Mouse (Mus musculus) MEL (cell line): Measurements from ENCODE around the gene Slc5a6. TPM values are rescaled to one million over a fixed set of nuclear protein-coding genes. Genes with fewer than 3 reads are reported as not detected.
A peak's percentile ranks its signal among the peaks of the same experiment; 100 is the strongest.

ENCODE experiments used
- DNase-seq: peaks from one replicate; pipeline ENCODE4 v3.0.0; 2011; ENCODE audit warnings: low read depth, low spot score
- H3K27ac ChIP-seq: 2 replicates; pipeline ENCODE4 v1.5.1; 2012; ENCODE audit warnings: low read depth, mild to moderate bottlenecking, control low read depth, low read length, moderate library complexity; ENCODE audit not compliant: control insufficient read depth
- H3K27me3 ChIP-seq, 2 experiments: fragments of 150-350 bp in 1 of 2; sonication (generic) in 1 of 2; 2 replicates each; pipeline ENCODE4 v1.6.1; 2012; ENCODE audit warnings: low read length in 2 of 2, mild to moderate bottlenecking in 2 of 2, improper control_type of control experiment in 1 of 2, moderate library complexity in 1 of 2; ENCODE audit not compliant: insufficient read depth in 2 of 2, control insufficient read depth in 1 of 2
- H3K36me3 ChIP-seq, 2 experiments: 2 replicates each; pipeline ENCODE4 v1.6.1; 2012 to 2014; ENCODE audit warnings: low read length in 2 of 2, improper control_type of control experiment in 1 of 2, inconsistent platforms in 1 of 2, mild to moderate bottlenecking in 1 of 2; ENCODE audit not compliant: insufficient read depth in 2 of 2, control insufficient read depth in 1 of 2
- H3K4me1 ChIP-seq, 2 experiments: fragments of 150-350 bp in 1 of 2; sonication (generic) in 1 of 2; 2 replicates each; pipeline ENCODE4 v1.6.1; 2012; ENCODE audit warnings: low read length in 2 of 2, improper control_type of control experiment in 1 of 2, mild to moderate bottlenecking in 1 of 2; ENCODE audit not compliant: insufficient read depth in 2 of 2, control insufficient read depth in 1 of 2
- H3K4me3 ChIP-seq, 2 experiments: fragments of 150-350 bp in 1 of 2; sonication (generic) in 1 of 2; 2 replicates each; pipeline ENCODE4 v1.5.1; 2012; ENCODE audit warnings: low read depth in 2 of 2, low read length in 2 of 2, mild to moderate bottlenecking in 2 of 2, moderate library complexity in 2 of 2, control low read depth in 1 of 2, improper control_type of control experiment in 1 of 2; ENCODE audit not compliant: control insufficient read depth in 1 of 2, insufficient read depth in 1 of 2
- H3K79me2 ChIP-seq: 2 replicates; pipeline ENCODE4 v1.6.1; 2012; ENCODE audit warnings: mild to moderate bottlenecking, low read length, moderate library complexity; ENCODE audit not compliant: control insufficient read depth, poor library complexity, insufficient read depth
- H3K9ac ChIP-seq: 2 replicates; pipeline ENCODE4 v1.6.1; 2012; ENCODE audit warnings: low read depth, mild to moderate bottlenecking, control low read depth, low read length, moderate library complexity; ENCODE audit not compliant: control insufficient read depth, poor library complexity, severe bottlenecking
- H3K9me3 ChIP-seq: fragments of 150-350 bp; sonication (generic); replicated peaks from 2 replicates; pipeline ENCODE4 v1.6.1; 2012; ENCODE audit warnings: mild to moderate bottlenecking, low read length, improper control_type of control experiment, moderate library complexity; ENCODE audit not compliant: insufficient read depth
- BHLHE40 ChIP-seq: IDR thresholded peaks from 2 replicates; pipeline ENCODE4 v1.6.1; 2012; ENCODE audit warnings: low read depth, mild to moderate bottlenecking, inconsistent platforms, low read length, improper control_type of control experiment, borderline replicate concordance
- CHD1 ChIP-seq: IDR thresholded peaks from 2 replicates; pipeline ENCODE4 v1.6.1; 2012; ENCODE audit warnings: low read depth, mild to moderate bottlenecking, inconsistent platforms, low read length, improper control_type of control experiment
- CHD2 ChIP-seq: IDR thresholded peaks from 2 replicates; pipeline ENCODE4 v1.6.1; 2011; ENCODE audit warnings: low read length, improper control_type of control experiment
- CTCF ChIP-seq, 3 experiments: IDR thresholded peaks in 2 of 3; conservative IDR thresholded peaks in 1 of 3; 2 replicates each; pipeline ENCODE4 v1.5.1; 2011 to 2012; ENCODE audit warnings: low read length in 3 of 3, low read depth in 2 of 3, mild to moderate bottlenecking in 2 of 3, improper control_type of control experiment in 1 of 3, inconsistent platforms in 1 of 3, mixed read lengths in 1 of 3, moderate library complexity in 1 of 3; ENCODE audit not compliant: control insufficient read depth in 1 of 3, insufficient read depth in 1 of 3, poor library complexity in 1 of 3, severe bottlenecking in 1 of 3
- ELF1 ChIP-seq: IDR thresholded peaks from 2 replicates; pipeline ENCODE4 v1.6.1; 2014; ENCODE audit warnings: low read depth, mild to moderate bottlenecking, inconsistent platforms, low read length, improper control_type of control experiment, moderate library complexity
- HCFC1 ChIP-seq: IDR thresholded peaks from 2 replicates; pipeline ENCODE4 v1.6.1; 2012; ENCODE audit warnings: low read depth, mild to moderate bottlenecking, inconsistent platforms, low read length, improper control_type of control experiment, moderate library complexity
- JUND ChIP-seq: IDR thresholded peaks from 2 replicates; pipeline ENCODE4 v1.6.1; 2011; ENCODE audit warnings: low read depth, mild to moderate bottlenecking, improper control_type of control experiment, low read length
- KAT2A ChIP-seq: conservative IDR thresholded peaks from 2 replicates; pipeline ENCODE4 v1.6.1; 2012; ENCODE audit warnings: low read depth, low read length, improper control_type of control experiment, inconsistent platforms
- MAZ ChIP-seq: IDR thresholded peaks from 2 replicates; pipeline ENCODE4 v1.6.1; 2012; ENCODE audit warnings: low read depth, mild to moderate bottlenecking, inconsistent platforms, low read length, improper control_type of control experiment
- MEF2A ChIP-seq: IDR thresholded peaks from 2 replicates; pipeline ENCODE4 v1.6.1; 2014; ENCODE audit warnings: low read depth, mild to moderate bottlenecking, inconsistent platforms, low read length, improper control_type of control experiment; ENCODE audit not compliant: poor library complexity, insufficient replicate concordance, severe bottlenecking; ENCODE audit errors: extremely low read depth
- MXI1 ChIP-seq: IDR thresholded peaks from 2 replicates; pipeline ENCODE4 v1.6.1; 2011; ENCODE audit warnings: mild to moderate bottlenecking, low read depth, low read length, improper control_type of control experiment
- MYC ChIP-seq: IDR thresholded peaks from 2 replicates; pipeline ENCODE4 v1.6.1; 2011; ENCODE audit warnings: low read depth, mild to moderate bottlenecking, low read length, improper control_type of control experiment, moderate library complexity
- NELFE ChIP-seq: IDR thresholded peaks from 2 replicates; pipeline ENCODE4 v1.6.1; 2011; ENCODE audit warnings: low read depth, low read length, improper control_type of control experiment
- POLR2A ChIP-seq, 2 experiments: IDR thresholded peaks; 2 replicates each; pipeline ENCODE4 v1.6.1; 2011 to 2012; ENCODE audit warnings: low read length in 2 of 2, mild to moderate bottlenecking in 2 of 2, control low read depth in 1 of 2, improper control_type of control experiment in 1 of 2, low read depth in 1 of 2, moderate library complexity in 1 of 2; ENCODE audit not compliant: control insufficient read depth in 1 of 2, insufficient read depth in 1 of 2, poor library complexity in 1 of 2
- RAD21 ChIP-seq: IDR thresholded peaks from 2 replicates; pipeline ENCODE4 v1.6.1; 2011; ENCODE audit warnings: mild to moderate bottlenecking, low read depth, low read length, improper control_type of control experiment
- RCOR1 ChIP-seq: IDR thresholded peaks from 2 replicates; pipeline ENCODE4 v1.6.1; 2012; ENCODE audit warnings: low read depth, mild to moderate bottlenecking, inconsistent platforms, low read length, improper control_type of control experiment
- SIN3A ChIP-seq: IDR thresholded peaks from 2 replicates; pipeline ENCODE4 v1.6.1; 2012; ENCODE audit warnings: low read length, improper control_type of control experiment, inconsistent platforms
- SMC3 ChIP-seq: IDR thresholded peaks from 2 replicates; pipeline ENCODE4 v1.6.1; 2011; ENCODE audit warnings: low read depth, low read length, improper control_type of control experiment
- TAL1 ChIP-seq: IDR thresholded peaks from 2 replicates; pipeline ENCODE4 v1.6.1; 2012; ENCODE audit warnings: mild to moderate bottlenecking, inconsistent platforms, low read length, moderate library complexity, mixed read lengths
- TCF12 ChIP-seq: IDR thresholded peaks from 2 replicates; pipeline ENCODE4 v1.6.1; 2014; ENCODE audit warnings: low read depth, mild to moderate bottlenecking, inconsistent platforms, low read length, improper control_type of control experiment, moderate library complexity
- USF2 ChIP-seq, 2 experiments: IDR thresholded peaks; 2 replicates each; pipeline ENCODE4 v1.6.1; 2011 to 2012; ENCODE audit warnings: improper control_type of control experiment in 2 of 2, low read length in 2 of 2, borderline replicate concordance in 1 of 2, inconsistent platforms in 1 of 2, low read depth in 1 of 2, mild to moderate bottlenecking in 1 of 2; ENCODE audit not compliant: insufficient read depth in 1 of 2
- ZC3H11A ChIP-seq: IDR thresholded peaks from 2 replicates; pipeline ENCODE4 v1.6.1; 2012; ENCODE audit warnings: low read depth, mild to moderate bottlenecking, inconsistent platforms, low read length, improper control_type of control experiment
- ZKSCAN1 ChIP-seq: IDR thresholded peaks from 2 replicates; pipeline ENCODE4 v1.6.1; 2012; ENCODE audit warnings: low read depth, mild to moderate bottlenecking, inconsistent platforms, low read length, improper control_type of control experiment, moderate library complexity
- ZMIZ1 ChIP-seq: IDR thresholded peaks from 2 replicates; pipeline ENCODE4 v1.6.1; 2012; ENCODE audit warnings: low read depth, mild to moderate bottlenecking, inconsistent platforms, low read length, improper control_type of control experiment, moderate library complexity
- polyA plus RNA-seq, 2 experiments: library from polyadenylated mRNA; stranded (reverse) in 1 of 2; unstranded in 1 of 2; fragments of >175 nt in 1 of 2; fragments of >200 nt in 1 of 2; gene quantifications; 2 replicates each; pipeline versions ENCODE4 v1.2.1 to v1.2.4; 2012; ENCODE audit warnings: low replicate concordance in 2 of 2, low read depth in 1 of 2; ENCODE audit not compliant: insufficient read length in 2 of 2, insufficient read depth in 1 of 2, missing spikeins in 1 of 2
- total RNA-seq: library from RNA; depleted of rRNA; stranded (reverse); fragments of 300-350 nt; gene quantifications from 2 replicates; pipeline ENCODE4 v1.2.3, GENCODE M21; 2012

Gene Slc5a6
- total and polyA plus RNA-seq, 3 experiments, result 34.5 to 41.7 TPM; not detected in 1

GRCm38 (mm10) chr5:31012737-31013136 lies 36.0 kb downstream of the Slc5a6 start:
- DNase-seq, result no peak
- TF ChIP-seq MAZ, result no peak
- no peak for TF ChIP-seq RAD21
- TF ChIP-seq CTCF (IDR thresholded peaks at IDR 0.05 in 2 of 3, conservative IDR thresholded peaks at IDR 0.05 in 1 of 3; ENCODE audit: control insufficient read depth in 1 of 3, insufficient read depth in 1 of 3, low read depth in 2 of 3, low read length in 3 of 3, poor library complexity in 1 of 3, severe bottlenecking in 1 of 3), result no peak
- TF ChIP-seq NELFE, result no peak
- TF ChIP-seq SIN3A, result no peak
- no peak for TF ChIP-seq BHLHE40
- TF ChIP-seq POLR2A (IDR thresholded peaks at IDR 0.05; ENCODE audit: control insufficient read depth in 1 of 2, insufficient read depth in 1 of 2, low read depth in 1 of 2, low read length in 2 of 2, poor library complexity in 1 of 2), result no peak
- TF ChIP-seq MEF2A, result no peak
- TF ChIP-seq MXI1, result no peak
- TF ChIP-seq TCF12, result no peak
- TF ChIP-seq ZKSCAN1, result no peak
- TF ChIP-seq ZC3H11A, result no peak
- TF ChIP-seq CHD1, result no peak
- no peak for TF ChIP-seq TAL1
- TF ChIP-seq JUND, result no peak
- H3K27me3 ChIP-seq, result peaks cover 13 to 32% of the 10 kb centered on the region in 2 experiments
- H3K9ac ChIP-seq, result no peak overlapping the region
- no peak overlapping the region for H3K27ac ChIP-seq
- H3K9me3 ChIP-seq, result no peaks in the 10 kb centered on the region
- no peaks in the 10 kb centered on the region for H3K79me2 ChIP-seq
- no peak overlapping the region for H3K4me3 ChIP-seq
- H3K36me3 ChIP-seq, result no peaks in the 10 kb centered on the region
- no peaks in the 10 kb centered on the region for H3K4me1 ChIP-seq

- H3K4me3 ChIP-seq, result no peak overlapping the region; a peak in 1 of 4 replicates
- TF ChIP-seq RAD21, result peak; percentile 92
- TF ChIP-seq ZC3H11A, result peak; percentile 83
- no peak for TF ChIP-seq NELFE
- TF ChIP-seq HCFC1, result no peak
- TF ChIP-seq BHLHE40, result no peak
- TF ChIP-seq TCF12, result no peak
- TF ChIP-seq ZMIZ1, result no peak
- peak; percentile 95 for TF ChIP-seq SMC3
- 0 out of 2 replicates have a peak, but pooled peaks have one; percentile 13 for TF ChIP-seq SIN3A
- TF ChIP-seq MYC, result 0 out of 2 replicates have a peak, but pooled peaks have one; percentile 7
- no peak for TF ChIP-seq RCOR1
- TF ChIP-seq POLR2A (IDR thresholded peaks at IDR 0.05; ENCODE audit: control insufficient read depth in 1 of 2, insufficient read depth in 1 of 2, low read depth in 1 of 2, low read length in 2 of 2, poor library complexity in 1 of 2), result no peak
- TF ChIP-seq KAT2A, result no peak
- TF ChIP-seq MEF2A, result no peak
- no peak for TF ChIP-seq ELF1
- TF ChIP-seq USF2 (IDR thresholded peaks at IDR 0.05; ENCODE audit: borderline replicate concordance in 1 of 2, insufficient read depth in 1 of 2, low read depth in 1 of 2, low read length in 2 of 2), result no peak
- no peak for TF ChIP-seq CHD2
- TF ChIP-seq CTCF (IDR thresholded peaks at IDR 0.05 in 2 of 3, conservative IDR thresholded peaks at IDR 0.05 in 1 of 3; ENCODE audit: control insufficient read depth in 1 of 3, insufficient read depth in 1 of 3, low read depth in 2 of 3, low read length in 3 of 3, poor library complexity in 1 of 3, severe bottlenecking in 1 of 3), result peak; percentile 95 to 99 (median 97)
- TF ChIP-seq JUND, result no peak
- TF ChIP-seq, all 39 proteins: peak for 6
- no peaks in the 10 kb centered on the region for H3K9me3 ChIP-seq
- no peaks in the 10 kb centered on the region for H3K79me2 ChIP-seq
- H3K27ac ChIP-seq, result no peak overlapping the region
- H3K36me3 ChIP-seq, result no peaks in the 10 kb centered on the region
- peak; percentile 95 for DNase-seq
- H3K27me3 ChIP-seq, result peaks cover 11 to 16% of the 10 kb centered on the region in 2 experiments
- no peaks in the 10 kb centered on the region for H3K4me1 ChIP-seq
- no peak overlapping the region for H3K9ac ChIP-seq
Measured at GRCm38 (mm10) chr5:31004184-31004583, 44.5 kb downstream of the Slc5a6 start.
